Mouse (Mus musculus) adipose tissue, adult 10 weeks (tissue): ENCODE data around the gene Abca8a. TPM values are rescaled to one million over a fixed set of nuclear protein-coding genes. Genes with fewer than 3 reads are reported as not detected.

Experiments used
- polyA plus RNA-seq: library from polyadenylated mRNA; stranded (reverse); fragments of 350-450 nt; fragmentation: Illumina TruSeq; extraction: RNeasy Lipid Tissue Mini Kit (QIAGEN cat#74804); gene quantifications from one replicate; pipeline ENCODE4 v1.2.3, GENCODE M21; 2014; ENCODE audit warnings: low read depth, low replicate concordance

The Abca8a gene
- polyA plus RNA-seq: 44.5 TPM

GRCm38 (mm10) chr11:110095858-110096257, at the start of gene Abca8a:
Gene Abca8a (minus strand): TSS chr11:110095978.

GRCm38 (mm10) chr11:109995624-109996023, 100.2 kb downstream of the Abca8a start, which contains the start of gene Abca8b:
Gene Abca8b (minus strand): TSS chr11:109995845.

Other genes with a start within 250 kb of the Abca8a start
- gene Abca8b, start 100.1 kb downstream of the Abca8a start, polyA plus RNA-seq: 4.9 TPM
- 10.8 TPM for gene Abca9, start 72.2 kb upstream of the Abca8a start, polyA plus RNA-seq
- gene Abca6, start 155.8 kb upstream of the Abca8a start, polyA plus RNA-seq: 4.2 TPM
- 7.7 TPM for gene Abca5, start 241.7 kb upstream of the Abca8a start, polyA plus RNA-seq